Mouse (Mus musculus): ENCODE results near the gene 1700122O11Rik. TPM values are rescaled to one million over a fixed set of nuclear protein-coding genes. Genes with fewer than 3 reads are reported as not detected.

1700122O11Rik gene
- polyA plus RNA-seq (2017; shearing (Covaris generic)) = not detected

DNA sequence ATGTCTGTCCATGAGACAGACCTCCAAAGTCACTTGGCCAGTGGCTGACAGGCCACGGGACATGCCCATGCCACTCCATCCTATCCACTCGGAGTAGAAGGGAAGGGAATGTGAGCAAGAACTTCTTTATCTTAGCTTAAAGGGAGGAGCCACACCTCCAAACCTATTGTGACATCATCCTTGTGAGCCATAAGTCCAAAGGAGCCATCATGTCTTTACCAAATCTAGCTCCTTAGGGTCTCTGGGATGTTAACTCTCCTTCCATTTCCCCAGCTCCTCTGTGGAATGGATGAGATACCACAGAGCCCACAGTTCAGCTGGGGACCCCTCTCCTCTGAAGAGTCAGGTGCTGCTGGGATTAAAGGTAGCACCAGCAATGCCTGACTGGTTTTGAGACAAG lies at the start of gene 1700122O11Rik:
Gene 1700122O11Rik, minus strand, starts transcription at position 101 of the 400 bp plus-strand sequence.

Other genes with a start within 250 kb of the 1700122O11Rik start
- not detected for gene Mdfi, start 203.6 kb downstream of the 1700122O11Rik start, polyA plus RNA-seq (2017; shearing (Covaris generic))
- gene Foxp4, start 113.6 kb downstream of the 1700122O11Rik start, polyA plus RNA-seq (2017; shearing (Covaris generic)) = 43.2 TPM
- not detected for gene 1700067P10Rik, start 51.0 kb upstream of the 1700122O11Rik start, polyA plus RNA-seq (2017; shearing (Covaris generic))
- gene 9830107B12Rik, start 108.0 kb upstream of the 1700122O11Rik start, polyA plus RNA-seq (2017; shearing (Covaris generic)) = 0.07 TPM
- not detected for gene A530064D06Rik, start 129.0 kb upstream of the 1700122O11Rik start, polyA plus RNA-seq (2017; shearing (Covaris generic))
- not detected for gene Trem1, start 194.5 kb upstream of the 1700122O11Rik start, polyA plus RNA-seq (2017; shearing (Covaris generic))
- gene Trem3, start 209.5 kb upstream of the 1700122O11Rik start, polyA plus RNA-seq (2017; shearing (Covaris generic)) = not detected
- 1.2 TPM for gene Treml4, start 226.0 kb upstream of the 1700122O11Rik start, polyA plus RNA-seq (2017; shearing (Covaris generic))

Data from CD4-positive, CD25-positive, alpha-beta regulatory T cell (primary cell).